Mouse (Mus musculus) gastrocnemius, postnatal 25 days (tissue): ENCODE results near the gene Usp9x. TPM values are rescaled to one million over a fixed set of nuclear protein-coding genes. Genes with fewer than 3 reads are reported as not detected.

Source experiments
- DNase-seq: peaks from one replicate; pipeline ENCODE4 v3.0.0; 2022
- total RNA-seq, 2 experiments: library from RNA; stranded (reverse); gene quantifications; 1 replicate in 1 of 2; 2 replicates in 1 of 2; pipeline ENCODE4 v1.2.3; 2021

Usp9x gene
- total RNA-seq, 2 experiments from 2014 or later: 103 to 125 TPM

DNA sequence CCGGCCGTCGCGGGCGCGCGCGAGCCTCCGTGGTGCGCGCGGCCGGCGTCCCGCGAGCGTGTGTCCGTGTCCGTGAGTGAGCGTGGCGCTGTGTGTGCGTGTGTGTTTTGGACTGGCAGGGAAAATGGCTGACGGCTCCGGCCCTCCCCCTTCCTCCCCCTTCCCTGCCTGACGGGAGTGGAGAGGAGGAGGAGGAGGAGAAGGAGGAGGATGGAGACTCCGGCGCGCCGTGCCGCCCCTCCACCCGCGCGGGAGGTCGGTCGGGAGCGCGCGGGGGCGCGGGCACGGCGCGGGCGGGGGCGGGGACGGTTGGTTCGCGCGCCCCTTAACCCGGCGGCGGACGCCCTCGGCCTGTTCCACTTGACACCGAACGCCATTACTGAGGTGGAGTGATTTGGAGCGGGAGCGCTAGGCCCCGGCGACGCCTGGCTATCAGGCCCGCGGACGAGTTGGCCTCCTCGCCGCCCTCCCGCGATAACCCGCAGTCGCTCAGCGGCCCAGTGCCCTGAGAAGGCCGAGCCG is 1.2 kb downstream of the Usp9x start:
- peak; percentile 79 for DNase-seq

- no peak for DNase-seq
Measured at GRCm38 (mm10) chrX:13085621-13086020, 14.3 kb downstream of the Usp9x start.

DNA sequence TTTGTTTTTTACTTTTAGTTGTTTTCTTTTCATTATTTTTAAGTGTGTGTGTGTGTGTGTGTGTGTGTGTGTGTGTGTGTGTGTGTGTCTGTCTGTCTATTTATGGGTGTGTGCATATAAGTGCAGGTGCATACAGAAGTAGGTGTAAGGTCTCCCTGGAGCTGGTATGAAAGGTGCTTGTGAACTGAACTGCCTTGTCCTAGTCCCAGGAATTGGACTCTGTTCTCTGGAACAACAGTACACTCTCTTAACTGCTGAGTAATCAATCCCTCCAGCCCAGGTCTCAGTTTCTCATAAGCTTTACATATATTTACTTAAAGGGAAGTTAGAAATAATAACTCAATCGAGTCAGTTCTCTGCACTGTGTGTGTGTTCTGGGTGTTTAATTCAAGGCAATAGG is 25.7 kb downstream of the Usp9x start:
- DNase-seq: no peak

GRCm38 (mm10) chrX:13206514-13206913 is 135.2 kb downstream of the Usp9x start:
- DNase-seq: no peak

GRCm38 (mm10) chrX:13207512-13208341 is 136.4 kb downstream of the Usp9x start:
- DNase-seq: peak; percentile 83

DNA sequence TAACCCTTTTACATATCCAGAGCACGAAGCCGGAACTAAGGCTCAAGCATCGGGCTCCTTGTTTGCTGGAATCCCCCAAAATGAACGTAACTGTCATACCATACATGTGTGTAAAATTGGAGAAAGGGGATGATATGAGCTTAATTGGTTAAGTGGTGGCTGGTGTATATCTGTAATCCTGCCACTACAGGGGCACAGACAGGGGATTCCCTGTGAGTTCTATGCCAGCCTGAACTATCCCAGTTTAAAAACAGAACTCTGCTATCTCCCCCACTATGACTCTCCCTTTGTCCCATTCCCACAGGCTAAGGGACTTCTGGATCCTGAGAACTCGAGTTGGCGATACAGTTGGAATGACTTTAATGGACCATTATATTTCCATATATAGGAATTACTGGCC is 137.1 kb downstream of the Usp9x start:
- DNase-seq: no peak

DNA sequence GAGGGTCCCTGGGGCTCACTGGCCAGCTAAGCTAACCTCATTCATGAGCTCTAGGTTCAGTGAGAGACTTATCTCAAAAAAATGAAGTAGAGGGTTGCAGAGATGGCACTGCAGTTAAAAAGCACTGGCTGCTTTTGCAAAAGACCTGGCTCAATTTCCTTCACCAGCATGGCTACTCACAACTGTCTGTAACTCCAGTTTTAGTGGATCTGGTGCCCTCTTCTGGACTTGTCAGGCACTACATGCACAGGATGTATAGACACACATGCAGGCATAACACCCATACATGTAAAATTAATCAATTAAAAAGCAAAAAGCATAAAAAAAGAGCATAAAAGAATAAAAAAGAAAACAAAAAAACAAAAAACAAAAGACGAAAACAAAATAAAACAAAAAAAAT is 143.0 kb downstream of the Usp9x start:
- no peak for DNase-seq

Other genes starting within 250 kb of the Usp9x start
- 100 to 1,000 TPM in 1 of 2 experiments, 10 to 100 TPM in 1; 87.2 to 130 TPM for gene Ddx3x, start 209.5 kb downstream of the Usp9x start, total RNA-seq